Mouse (Mus musculus): Measurements from ENCODE around the gene Tmem270.

Tmem270 gene

GRCm38 (mm10) chr5:134932179-134932902, 25.8 kb upstream of the Tmem270 start, which contains the start of gene Mettl27:
Gene Mettl27 (plus strand): TSS chr5:134932368.
- in situ Hi-C loops (cut with MboI, MseI) = loop anchor here (5.0 kb wide), 1 partner anchor 35 kb away; no protein-coding TSS in a partner anchor

GRCm38 (mm10) chr5:134929988-134930387, 23.5 kb upstream of the Tmem270 start:
- in situ Hi-C loops (cut with MboI, MseI) = loop anchor here (5.0 kb wide), 1 partner anchor 37 kb away; no protein-coding TSS in a partner anchor

GRCm38 (mm10) chr5:134926726-134927125, 20.2 kb upstream of the Tmem270 start:
- in situ Hi-C loops (cut with MboI, MseI) = no loop called here

GRCm38 (mm10) chr5:134923141-134923540, 16.6 kb upstream of the Tmem270 start:
- in situ Hi-C loops (cut with MboI, MseI) = no loop called here

- in situ Hi-C loops (cut with MboI, MseI) = no loop called here
Measured at GRCm38 (mm10) chr5:134921106-134921505, 14.6 kb upstream of the Tmem270 start.

- in situ Hi-C loops (cut with MboI, MseI) = no loop called here
Measured at GRCm38 (mm10) chr5:134920106-134920687, 13.7 kb upstream of the Tmem270 start.

GRCm38 (mm10) chr5:134919097-134919496, 12.6 kb upstream of the Tmem270 start:
- in situ Hi-C loops (cut with MboI, MseI) = loop anchor here (10.0 kb wide), 1 partner anchor 46 kb away; no protein-coding TSS in a partner anchor

- in situ Hi-C loops (cut with MboI, MseI) = loop anchor here (10.0 kb wide), 1 partner anchor 47 kb away; no protein-coding TSS in a partner anchor
Measured at GRCm38 (mm10) chr5:134918071-134918832, 11.7 kb upstream of the Tmem270 start.

- in situ Hi-C loops (cut with MboI, MseI) = loop anchor here (10.0 kb wide), 1 partner anchor 49 kb away; no protein-coding TSS in a partner anchor
Measured at GRCm38 (mm10) chr5:134915311-134915710, 8.8 kb upstream of the Tmem270 start, which contains the start of gene Cldn13. Gene Cldn13 (minus strand): TSS chr5:134915526.

GRCm38 (mm10) chr5:134914510-134914909, 8.0 kb upstream of the Tmem270 start:
- in situ Hi-C loops (cut with MboI, MseI) = loop anchor here (10.0 kb wide), 1 partner anchor 50 kb away; no protein-coding TSS in a partner anchor

GRCm38 (mm10) chr5:134913753-134914152, 7.2 kb upstream of the Tmem270 start:
- in situ Hi-C loops (cut with MboI, MseI) = loop anchor here (10.0 kb wide), 1 partner anchor 51 kb away; no protein-coding TSS in a partner anchor

- in situ Hi-C loops (cut with MboI, MseI) = loop anchor here (10.0 kb wide), 1 partner anchor 51 kb away; no protein-coding TSS in a partner anchor
Measured at GRCm38 (mm10) chr5:134913352-134913751, 6.8 kb upstream of the Tmem270 start.

- in situ Hi-C loops (cut with MboI, MseI) = loop anchor here (10.0 kb wide), 1 partner anchor 53 kb away; no protein-coding TSS in a partner anchor
Measured at GRCm38 (mm10) chr5:134911901-134912300, 5.4 kb upstream of the Tmem270 start.

- in situ Hi-C loops (cut with MboI, MseI) = no loop called here
Measured at GRCm38 (mm10) chr5:134907135-134907534, 602 bp upstream of the Tmem270 start.

- in situ Hi-C loops (cut with MboI, MseI) = no loop called here
Measured at GRCm38 (mm10) chr5:134901644-134902027, 4.9 kb downstream of the Tmem270 start.

GRCm38 (mm10) chr5:134901012-134901643, 5.4 kb downstream of the Tmem270 start:
- in situ Hi-C loops (cut with MboI, MseI) = no loop called here

- in situ Hi-C loops (cut with MboI, MseI) = no loop called here
Measured at GRCm38 (mm10) chr5:134897596-134897995, 8.9 kb downstream of the Tmem270 start.

- in situ Hi-C loops (cut with MboI, MseI) = no loop called here
Measured at GRCm38 (mm10) chr5:134896965-134897364, 9.6 kb downstream of the Tmem270 start.

- in situ Hi-C loops (cut with MboI, MseI) = no loop called here
Measured at GRCm38 (mm10) chr5:134895291-134895690, 11.2 kb downstream of the Tmem270 start.

- in situ Hi-C loops (cut with MboI, MseI) = no loop called here
Measured at GRCm38 (mm10) chr5:134892717-134893116, 13.8 kb downstream of the Tmem270 start.

GRCm38 (mm10) chr5:134891552-134891951, 15.0 kb downstream of the Tmem270 start:
- in situ Hi-C loops (cut with MboI, MseI) = no loop called here
